Mouse (Mus musculus): ENCODE results near the gene Rex1bd. TPM values are rescaled to one million over a fixed set of nuclear protein-coding genes. Genes with fewer than 3 reads are reported as not detected.
"Not testable (repeated sequence)": the region's sequence is repeated elsewhere in the genome, so short reads cannot be mapped to it uniquely, and the experiment has no call there.

Rex1bd gene
- total RNA-seq, 2 experiments from 2014 or later, result 96.5 to 104 TPM

GRCm38 (mm10) chr8:70529741-70530161 lies 23.2 kb upstream of the Rex1bd start:
- no peak for DNase-seq (ENCODE audit: low spot score in 2 of 2)

DNA sequence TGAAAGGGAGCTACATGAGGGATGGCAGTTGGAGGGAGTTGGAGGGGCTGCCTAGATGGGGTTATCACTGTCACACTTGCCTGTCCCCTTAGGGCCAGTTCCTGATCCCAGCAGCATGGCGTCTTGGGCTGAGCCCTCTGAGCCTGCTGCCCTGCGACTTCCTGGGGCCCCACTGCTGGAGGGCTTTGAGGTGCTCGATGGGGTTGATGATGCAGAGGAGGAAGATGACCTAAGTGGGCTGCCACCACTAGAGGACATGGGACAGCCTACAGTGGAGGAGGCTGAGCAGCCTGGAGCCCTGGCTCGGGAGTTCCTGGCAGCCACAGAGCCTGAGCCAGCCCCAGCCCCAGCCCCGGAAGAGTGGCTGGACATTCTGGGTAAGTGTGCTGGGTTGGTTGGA lies 22.7 kb upstream of the Rex1bd start:
- no peak for DNase-seq (ENCODE audit: low spot score in 2 of 2)

- DNase-seq (ENCODE audit: low spot score in 2 of 2), result no peak
These were observed 21.7 kb upstream of the Rex1bd start for GRCm38 (mm10) chr8:70528182-70528797.

- DNase-seq (ENCODE audit: low spot score in 2 of 2), result peak; percentile 97 to 100
These were observed 21.1 kb upstream of the Rex1bd start, which contains the start of the genes Fkbp8 and Kxd1 for GRCm38 (mm10) chr8:70527512-70528181. TSS of gene Fkbp8 (plus strand) at chr8:70527724. TSS of gene Kxd1 (minus strand) at chr8:70527956.

DNA sequence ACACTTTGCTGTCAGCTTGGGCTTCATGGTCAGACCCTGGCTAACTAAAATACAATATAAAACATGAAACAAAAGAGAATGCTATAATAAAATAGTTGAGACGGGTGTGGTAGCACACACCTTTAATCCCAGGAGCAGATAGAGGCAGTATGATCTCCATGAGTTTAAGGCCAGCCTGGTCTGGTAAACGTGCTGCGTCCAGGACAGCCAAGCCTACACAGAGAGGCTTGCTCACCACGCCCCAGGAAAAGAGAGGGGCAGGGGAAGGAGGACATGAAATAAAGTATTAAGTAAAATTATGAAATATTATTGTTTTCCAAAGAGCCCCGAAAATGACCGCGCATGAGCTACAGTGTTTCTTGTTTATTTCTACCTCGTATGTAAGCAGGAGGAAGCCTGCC lies 20.6 kb upstream of the Rex1bd start:
- no peak for DNase-seq (ENCODE audit: low spot score in 2 of 2)

GRCm38 (mm10) chr8:70522592-70523403 lies 16.2 kb upstream of the Rex1bd start:
- DNase-seq (ENCODE audit: low spot score in 2 of 2), result peak; percentile 94 to 97

DNA sequence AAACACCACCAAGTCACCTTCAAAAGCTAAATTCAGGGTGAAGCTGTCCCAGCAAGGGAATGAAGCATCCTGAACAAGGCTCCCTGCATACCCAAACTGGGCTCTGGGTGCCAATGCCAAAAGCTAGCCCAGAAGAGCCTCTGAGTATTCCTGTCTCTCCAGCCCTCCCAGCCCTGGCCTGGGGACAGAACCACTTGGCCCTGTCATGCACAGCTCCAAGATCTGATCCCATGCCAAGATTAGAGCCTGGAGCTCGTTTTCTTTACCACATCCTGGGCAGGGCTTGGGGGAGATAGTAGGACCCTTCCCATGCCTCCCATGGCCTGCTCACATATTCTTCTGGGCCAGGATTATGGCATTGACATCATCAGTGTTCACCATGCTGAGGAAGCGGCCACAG lies 13.1 kb upstream of the Rex1bd start:
- DNase-seq (ENCODE audit: low spot score in 2 of 2), result no peak

DNA sequence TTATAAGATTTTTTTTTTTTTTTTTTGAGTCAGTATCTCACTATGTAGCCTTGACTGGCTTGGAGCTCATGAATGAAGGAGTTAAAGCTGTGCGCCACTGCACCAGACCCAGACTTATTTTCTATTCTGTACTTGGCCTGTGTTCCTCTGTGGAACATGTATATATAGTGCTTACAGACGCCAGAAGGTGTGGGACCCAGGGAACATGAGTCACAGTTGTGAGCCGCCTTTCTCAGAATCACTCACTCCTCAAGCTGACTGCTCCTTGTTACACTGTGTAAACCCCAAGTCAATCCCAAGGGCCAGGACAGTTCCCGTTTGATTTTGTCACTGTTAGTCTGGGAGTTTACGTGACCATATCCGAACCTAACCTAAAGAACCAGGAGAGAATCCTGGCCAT lies 12.5 kb upstream of the Rex1bd start:
- DNase-seq (ENCODE audit: low spot score in 2 of 2), result no peak

DNA sequence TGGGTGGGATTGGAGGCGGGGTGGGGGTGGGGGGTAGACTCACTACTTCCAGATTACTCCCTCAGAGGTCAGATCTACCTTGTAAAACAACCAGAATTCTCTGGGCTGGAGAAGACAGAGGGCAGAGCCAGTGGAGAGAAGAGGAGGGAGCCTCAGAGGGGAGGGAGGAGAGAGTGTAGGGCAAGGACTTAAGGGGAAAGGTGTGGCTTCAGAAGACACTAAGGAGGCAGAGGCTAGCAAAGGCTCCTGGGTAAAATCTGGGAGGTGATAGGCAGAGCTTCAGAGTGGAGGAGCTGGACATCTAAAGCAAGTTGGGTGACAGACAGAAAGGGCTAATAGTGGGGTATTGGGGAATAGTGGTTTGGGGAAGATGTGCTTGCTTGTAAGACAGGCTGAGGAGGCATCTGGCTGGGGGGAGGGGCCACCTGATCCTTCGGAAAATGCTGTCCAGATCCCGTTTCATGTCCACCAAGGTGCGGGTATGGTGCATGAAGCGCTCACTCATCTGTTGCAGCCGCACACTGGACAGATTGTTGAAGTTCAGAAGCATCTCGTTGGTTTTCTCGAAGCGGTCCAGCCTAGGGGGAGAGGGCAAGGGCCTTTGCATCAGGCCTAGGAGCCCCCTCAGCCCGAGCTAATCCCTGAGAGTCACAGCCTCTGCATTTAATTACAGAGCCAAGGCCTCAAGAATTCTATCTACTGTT lies 11.5 kb upstream of the Rex1bd start:
- DNase-seq (ENCODE audit: low spot score in 2 of 2), result no peak

GRCm38 (mm10) chr8:70513441-70513840 lies 6.9 kb upstream of the Rex1bd start:
- peak in 1 of 2 experiments; percentile 51 for DNase-seq (ENCODE audit: low spot score in 2 of 2)

- DNase-seq (ENCODE audit: low spot score in 2 of 2), result no peak
These were observed 5.8 kb upstream of the Rex1bd start for GRCm38 (mm10) chr8:70512253-70512903.

DNA sequence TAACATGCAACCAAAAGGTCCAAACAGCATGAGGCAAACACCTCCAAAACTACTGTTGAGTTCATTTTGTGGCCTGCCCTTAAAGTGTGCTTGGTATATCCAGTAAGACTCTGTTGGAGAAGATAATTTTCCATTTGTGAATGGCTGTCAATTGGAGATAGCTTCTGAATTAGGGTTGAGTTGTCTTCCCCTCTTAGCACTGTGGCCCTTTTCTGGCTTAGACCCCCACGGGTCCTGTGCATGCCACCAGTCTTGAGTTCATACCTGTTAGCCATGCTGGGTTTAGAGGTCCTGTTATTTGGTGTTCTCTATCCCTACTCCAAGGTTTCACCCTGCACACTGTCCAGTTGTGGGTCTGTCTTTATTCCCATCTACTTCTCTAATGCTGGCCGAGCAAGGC lies 5.2 kb upstream of the Rex1bd start:
- DNase-seq (ENCODE audit: low spot score in 2 of 2), result no peak

DNA sequence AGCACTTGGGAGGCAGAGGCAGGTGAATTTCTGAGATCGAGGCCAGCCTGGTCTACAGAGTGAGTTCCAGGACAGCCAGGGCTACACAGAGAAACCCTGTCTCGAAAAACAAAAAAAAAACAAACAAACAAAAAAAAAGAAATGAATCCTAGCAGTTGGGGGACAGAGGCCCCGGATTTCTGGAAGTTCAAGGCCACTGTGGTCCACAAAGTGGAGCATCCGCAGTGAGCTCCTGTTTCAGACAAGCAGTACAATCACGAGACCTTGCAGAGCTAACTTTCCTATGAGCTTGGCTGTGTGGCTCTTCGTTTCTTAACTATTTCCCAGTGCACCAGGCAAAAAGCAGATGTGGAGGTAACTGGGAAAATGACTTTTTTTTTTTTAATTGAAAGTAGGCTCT lies 4.6 kb upstream of the Rex1bd start:
- not testable (repeated sequence) for DNase-seq (ENCODE audit: low spot score in 2 of 2)

GRCm38 (mm10) chr8:70510228-70510915 lies 3.8 kb upstream of the Rex1bd start, which contains the start of gene Uba52:
TSS of gene Uba52 (minus strand) at chr8:70510801.
- DNase-seq (ENCODE audit: low spot score in 2 of 2), result peak; percentile 98

DNA sequence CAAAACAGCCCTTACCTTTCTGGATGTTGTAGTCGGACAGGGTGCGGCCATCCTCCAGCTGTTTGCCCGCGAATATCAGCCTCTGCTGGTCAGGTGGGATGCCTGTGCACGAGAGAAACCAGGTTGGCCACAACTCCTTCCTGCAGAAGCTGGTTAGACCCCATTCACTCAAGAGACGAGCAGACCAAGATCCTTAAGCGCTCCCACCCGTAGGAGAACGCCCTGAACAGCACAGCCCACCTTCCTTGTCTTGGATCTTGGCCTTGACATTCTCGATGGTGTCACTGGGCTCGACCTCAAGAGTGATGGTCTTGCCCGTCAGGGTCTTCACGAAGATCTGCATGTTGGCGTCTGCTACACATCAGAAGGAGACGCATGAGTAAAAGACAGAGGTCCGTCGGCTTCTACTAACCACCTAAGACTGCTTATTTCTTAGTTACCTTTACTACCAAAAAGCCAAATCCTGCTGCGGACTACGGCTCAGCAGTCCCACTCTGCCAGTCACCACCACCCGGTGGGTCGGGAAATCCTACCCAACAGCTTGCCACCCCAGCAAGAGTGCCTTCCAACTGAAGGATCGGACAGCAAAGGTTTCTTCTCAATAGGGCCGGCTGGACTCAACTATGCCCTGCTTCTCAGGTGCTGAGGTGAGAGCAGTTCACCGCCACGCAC lies 2.9 kb upstream of the Rex1bd start:
- DNase-seq (ENCODE audit: low spot score in 2 of 2), result no peak

- DNase-seq (ENCODE audit: low spot score in 2 of 2), result no peak
These were observed 458 bp upstream of the Rex1bd start for GRCm38 (mm10) chr8:70507027-70507393.

GRCm38 (mm10) chr8:70505698-70506327 lies 739 bp downstream of the Rex1bd start:
- peak in 1 of 2 experiments; percentile 35 for DNase-seq (ENCODE audit: low spot score in 2 of 2)

- DNase-seq (ENCODE audit: low spot score in 2 of 2), result peak; percentile 64 to 85
These were observed 1.7 kb downstream of the Rex1bd start for GRCm38 (mm10) chr8:70504851-70505250.

DNA sequence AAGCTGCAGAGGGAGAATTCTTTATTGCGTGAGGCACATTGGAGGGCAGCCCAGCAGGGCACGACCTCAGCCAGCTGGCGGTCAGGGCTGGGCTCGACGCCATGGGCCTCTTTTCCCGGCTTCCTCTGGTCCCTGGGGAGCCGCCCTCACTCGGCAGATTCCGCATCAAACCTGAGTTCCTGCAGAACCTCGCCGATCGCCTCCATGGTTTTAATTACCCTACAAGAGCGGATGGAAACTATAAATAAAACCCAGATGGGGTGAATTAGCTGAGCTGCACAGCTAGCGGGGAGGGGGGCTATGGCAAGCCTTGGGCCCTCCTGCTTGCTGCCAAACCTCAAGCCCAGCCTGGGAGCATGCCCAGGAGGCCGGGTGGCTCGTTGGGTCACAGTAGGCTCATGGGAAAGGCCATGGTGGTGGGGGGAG lies 2.2 kb downstream of the Rex1bd start:
- peak in 1 of 2 experiments; percentile 57 for DNase-seq (ENCODE audit: low spot score in 2 of 2)
